Mouse (Mus musculus): ENCODE results near the gene Cat.

The Cat gene

GRCm38 (mm10) chr2:103435110-103435509, 49.9 kb downstream of the Cat start:
- no peak for DNase-seq

- no peak for DNase-seq
Measured at GRCm38 (mm10) chr2:103432695-103433275, 52.2 kb downstream of the Cat start.

- DNase-seq: no peak
Measured at GRCm38 (mm10) chr2:103430712-103431111, 54.2 kb downstream of the Cat start.

DNA sequence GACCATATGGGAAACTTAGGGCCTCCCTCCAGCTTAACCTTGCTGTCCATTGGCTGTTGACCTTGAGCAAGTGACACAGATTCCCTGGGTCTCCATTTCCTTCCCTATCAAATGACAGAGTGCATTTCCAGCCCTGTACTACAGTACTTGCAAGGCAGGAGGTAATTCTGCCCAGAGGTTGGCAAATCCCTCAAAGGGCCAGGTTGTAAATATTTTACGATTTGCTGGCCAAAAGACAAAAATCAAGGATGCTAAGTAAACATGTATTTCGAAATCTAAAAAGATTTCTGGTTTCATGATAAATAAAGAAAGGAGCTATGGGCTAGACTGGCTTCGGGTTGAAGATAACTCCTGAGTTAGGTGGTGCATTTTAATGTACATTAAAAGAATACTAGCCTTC, 56.6 kb downstream of the Cat start:
- DNase-seq: no peak

- DNase-seq: no peak
Measured at GRCm38 (mm10) chr2:103425456-103426063, 59.4 kb downstream of the Cat start.

- DNase-seq: peak; percentile 79 to 82
Measured at GRCm38 (mm10) chr2:103424349-103425026, 60.5 kb downstream of the Cat start.

DNA sequence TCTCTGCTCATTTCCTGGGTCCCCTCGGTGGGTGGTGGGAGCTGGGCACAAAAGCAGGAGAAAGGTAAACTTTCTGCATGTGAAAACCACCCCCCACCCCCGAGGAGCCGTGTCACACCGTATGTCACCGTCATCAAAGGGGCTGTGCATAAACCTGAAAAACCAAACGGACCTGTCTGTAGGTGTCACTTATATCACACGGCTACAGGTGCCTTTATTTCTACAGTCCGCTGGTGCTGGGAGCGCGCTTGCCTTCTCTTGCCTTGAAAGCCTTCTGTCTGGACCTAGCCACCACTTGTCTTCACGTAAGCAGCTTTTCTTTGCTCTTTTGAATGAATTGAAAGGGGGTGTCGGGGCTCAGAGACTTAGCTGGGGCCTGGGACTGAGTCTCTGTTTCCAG, 61.1 kb downstream of the Cat start:
- no peak for DNase-seq

DNA sequence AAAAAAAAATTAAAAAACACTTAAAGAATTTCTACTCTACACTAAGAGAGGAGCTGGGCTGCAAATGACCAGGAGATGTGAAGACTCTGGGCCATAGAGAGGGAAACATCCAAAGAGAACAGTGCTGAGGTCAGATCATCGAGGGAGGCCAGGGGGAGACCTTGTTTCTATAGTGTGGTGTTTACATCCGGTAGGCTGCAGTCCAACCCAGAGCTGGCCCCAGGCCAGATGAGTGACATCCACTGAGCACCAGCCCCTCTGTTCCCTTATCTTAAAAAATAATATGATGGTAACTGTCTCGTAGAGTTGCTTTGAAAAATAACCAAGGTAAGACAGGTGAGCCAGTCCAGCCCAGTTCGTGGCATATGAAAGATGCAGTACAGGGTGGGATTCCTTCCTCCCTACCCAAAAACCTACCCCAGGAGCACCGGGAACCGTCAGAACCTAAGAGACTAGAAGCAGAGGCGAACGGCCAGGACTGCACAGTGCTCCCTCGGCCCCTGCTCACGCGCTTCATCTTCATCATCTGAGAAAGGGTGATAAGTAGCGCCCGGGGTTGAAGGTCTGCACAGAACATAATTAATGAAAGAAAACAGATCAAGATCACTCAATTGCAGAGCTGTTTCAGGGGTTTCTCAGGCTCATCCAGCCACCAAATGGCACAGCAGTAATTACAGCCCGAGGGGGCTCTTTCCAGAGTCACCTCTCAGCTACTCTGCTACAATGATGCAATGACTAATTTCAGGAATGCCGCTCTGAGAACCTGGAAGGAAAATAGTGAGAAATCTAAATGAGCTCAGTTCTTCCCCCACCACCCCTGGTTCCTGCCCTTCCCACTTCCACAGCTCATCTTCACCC, 64.1 kb downstream of the Cat start:
- peak in 1 of 2 experiments; percentile 21 for DNase-seq

GRCm38 (mm10) chr2:103415774-103416173, 69.2 kb downstream of the Cat start:
- no peak for DNase-seq

- DNase-seq: no peak
Measured at GRCm38 (mm10) chr2:103413381-103413780, 71.6 kb downstream of the Cat start.

- DNase-seq: no peak
Measured at GRCm38 (mm10) chr2:103411816-103412215, 73.1 kb downstream of the Cat start.

DNA sequence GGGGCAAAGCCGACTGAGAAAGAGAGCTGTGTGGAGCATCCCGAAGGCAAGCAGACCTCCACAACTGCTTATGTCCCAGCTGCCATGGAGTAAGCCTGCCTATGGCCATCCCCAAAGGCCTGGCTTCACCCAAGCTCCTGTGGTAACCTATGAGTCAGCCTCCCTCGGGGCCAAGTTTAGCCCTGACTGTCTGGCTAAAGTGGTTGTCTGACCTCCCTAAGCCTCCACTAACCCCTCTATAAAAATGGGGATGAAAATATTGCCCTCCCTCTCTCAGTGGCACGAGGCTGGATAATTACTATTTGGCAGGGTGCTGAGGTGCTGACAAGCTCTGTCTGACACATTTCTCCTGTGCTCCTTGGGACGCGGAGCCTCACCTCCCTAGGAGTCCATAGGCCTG, 73.6 kb downstream of the Cat start, which contains the start of gene Elf5:
Gene Elf5 (plus strand): TSS at position 341 of the 400 bp plus-strand sequence.
- DNase-seq: no peak

DNA sequence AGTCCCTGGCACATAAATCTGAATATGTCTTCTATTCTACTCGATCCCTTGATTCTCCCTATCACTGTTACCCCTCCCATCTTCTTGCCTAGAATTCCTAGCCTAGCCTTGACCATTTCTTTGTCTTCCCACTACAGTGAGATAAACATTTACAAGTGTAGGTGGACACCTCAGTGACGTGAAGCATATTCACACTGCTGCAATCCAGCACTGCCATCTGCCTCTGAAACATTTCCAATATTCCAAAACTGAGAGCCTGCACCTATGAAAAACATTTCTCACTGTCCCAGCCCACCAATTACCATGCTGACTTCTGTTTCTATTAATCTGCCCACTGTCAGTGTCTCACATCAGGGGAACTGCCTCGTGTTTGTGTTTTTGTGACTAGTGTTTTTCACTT, 78.7 kb downstream of the Cat start:
- no peak for DNase-seq
